Mouse (Mus musculus): ENCODE measurements around the gene Src. TPM values are rescaled to one million over a fixed set of nuclear protein-coding genes. Genes with fewer than 3 reads are reported as not detected.

Gene Src
- polyA plus RNA-seq, 1 experiment from 2014 or later, result 14.0 TPM

DNA sequence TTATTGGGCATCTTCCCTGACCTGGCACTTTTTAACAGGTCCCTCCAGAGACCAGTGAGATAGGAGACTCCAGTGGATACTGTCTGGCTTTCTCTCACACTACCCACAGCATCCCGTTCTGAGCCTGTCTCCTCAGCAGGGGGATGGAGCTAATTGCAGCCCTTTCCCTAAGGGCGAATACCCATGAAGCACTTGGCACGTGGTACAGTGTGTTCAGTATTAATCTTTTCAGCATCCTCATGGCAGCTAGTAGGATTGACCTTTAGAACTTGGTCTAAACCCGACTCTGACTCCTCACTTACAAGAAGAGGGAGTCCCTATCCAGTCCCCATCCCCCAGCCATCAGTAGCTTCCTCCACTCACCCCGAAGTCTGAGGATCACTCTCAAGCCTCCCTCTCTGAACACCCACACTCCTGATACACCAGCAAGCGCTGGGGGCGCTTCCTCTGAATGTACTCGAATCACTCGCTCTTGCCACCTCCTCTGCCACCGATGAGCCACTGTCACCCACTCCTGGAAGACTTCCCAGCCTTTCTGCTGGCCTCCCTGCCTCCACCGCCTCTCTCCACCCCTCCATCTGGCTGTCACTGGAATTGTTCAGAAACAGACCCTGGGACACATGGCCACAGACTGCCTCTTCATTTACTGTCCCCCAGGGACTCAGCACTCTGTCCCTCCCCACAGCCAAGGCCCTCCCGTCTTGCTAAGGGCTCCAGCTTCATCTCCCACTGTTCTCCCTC lies 8.3 kb upstream of the Src start:
- no peak for ATAC-seq (replicated peaks; ENCODE audit: low FRiP score, low read depth)
- 60% methylated on average over 12 of the region's 12 CpGs for WGBS

DNA sequence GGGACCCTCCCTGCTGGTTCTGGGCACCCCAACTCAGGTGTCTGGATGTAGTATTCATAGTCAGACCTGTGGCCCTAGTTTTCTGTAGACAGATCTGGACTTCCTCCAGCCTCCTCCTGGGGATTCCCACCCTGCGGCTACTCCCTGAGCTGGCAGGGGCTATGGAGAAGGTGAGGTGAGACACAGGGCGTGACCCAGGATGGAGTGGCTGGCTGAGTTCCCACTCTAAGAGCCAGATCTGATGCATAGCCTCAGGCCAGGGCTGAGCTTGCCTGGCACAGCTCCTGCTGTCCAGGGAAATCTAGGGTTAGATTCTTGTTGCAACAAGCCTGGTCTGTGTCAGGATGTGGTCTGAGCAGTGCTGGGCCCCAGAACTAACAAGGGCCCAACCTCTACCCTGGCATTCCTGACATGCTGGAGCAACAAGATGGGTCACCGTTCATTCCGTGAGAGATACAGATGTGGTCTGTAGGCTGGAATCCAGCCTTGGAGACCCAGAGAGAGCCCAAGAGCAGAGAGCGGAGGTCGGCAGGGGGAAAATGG lies 7.0 kb upstream of the Src start:
- H3K36me3 ChIP-seq (ENCODE audit: insufficient read depth, low read length), result no peaks in the 10 kb centered on the region
- no peak for ATAC-seq (replicated peaks; ENCODE audit: low FRiP score, low read depth)
- 81% methylated on average over 6 of the region's 6 CpGs for WGBS
- 0 out of 2 replicates have a peak, but pooled peaks cover 4% of the 10 kb centered on the region for H3K4me1 ChIP-seq (replicated peaks; ENCODE audit: insufficient read depth, low read length)
- H3K4me3 ChIP-seq (replicated peaks; ENCODE audit: low read depth, low read length), result no peak overlapping the region
- no peak overlapping the region for H3K4me2 ChIP-seq (ENCODE audit: low read length)
- H3K27me3 ChIP-seq (ENCODE audit: insufficient read depth, low read length), result no peaks in the 10 kb centered on the region
- no peak overlapping the region for H3K9ac ChIP-seq (ENCODE audit: low read depth, low read length)
- no peaks in the 10 kb centered on the region for H3K9me3 ChIP-seq (replicated peaks; ENCODE audit: low read length)
- H3K27ac ChIP-seq, result no peak overlapping the region
- no peak for DNase-seq (ENCODE audit: low spot score)
- TF ChIP-seq CTCF (IDR thresholded peaks at IDR 0.05; ENCODE audit: low read depth), result no peak

More for the DNA sequence above, 8.3 kb upstream of the Src start:
- Histone ChIP-seq H3K4me1 (replicated peaks; ENCODE audit: insufficient read depth, low read length) (0 out of 2 replicates have a peak, but pooled peaks cover 4% of the 10 kb centered on the region), H3K4me2 (ENCODE audit: low read length) (no peak overlapping the region), H3K27me3 (ENCODE audit: insufficient read depth, low read length) (no peaks in the 10 kb centered on the region), H3K36me3 (ENCODE audit: insufficient read depth, low read length) (no peaks in the 10 kb centered on the region), H3K9ac (ENCODE audit: low read depth, low read length) (no peak overlapping the region), H3K27ac (no peak overlapping the region), H3K9me3 (replicated peaks; ENCODE audit: low read length) (no peaks in the 10 kb centered on the region), H3K4me3 (replicated peaks; ENCODE audit: low read depth, low read length) (no peak overlapping the region)
- no peak for TF ChIP-seq CTCF (IDR thresholded peaks at IDR 0.05; ENCODE audit: low read depth)
- DNase-seq (ENCODE audit: low spot score), result no peak

DNA sequence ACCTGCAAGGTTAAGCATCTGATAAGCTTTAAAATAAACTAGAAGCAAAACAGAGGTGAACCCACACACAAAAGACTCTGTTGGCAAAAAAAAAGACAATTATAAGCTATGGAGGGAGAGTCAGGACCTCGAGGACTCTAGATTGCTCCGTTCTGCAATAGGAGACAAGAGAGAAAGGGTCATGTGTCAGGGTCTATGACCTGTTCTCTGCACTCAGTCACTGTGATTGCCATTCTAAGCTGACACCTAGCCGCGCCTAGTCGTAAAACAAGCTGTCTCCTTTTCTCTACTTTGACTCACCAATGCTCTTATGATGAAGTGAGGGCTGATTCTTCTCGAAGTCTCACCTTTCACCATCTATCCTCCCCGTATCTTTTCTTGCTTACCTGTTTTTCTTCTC lies 5.7 kb upstream of the Src start:
- Histone ChIP-seq H3K4me3 (replicated peaks; ENCODE audit: low read depth, low read length) (no peak overlapping the region), H3K4me1 (replicated peaks; ENCODE audit: insufficient read depth, low read length) (0 out of 2 replicates have a peak, but pooled peaks cover 4% of the 10 kb centered on the region), H3K27ac (no peak overlapping the region), H3K9ac (ENCODE audit: low read depth, low read length) (no peak overlapping the region), H3K36me3 (ENCODE audit: insufficient read depth, low read length) (no peaks in the 10 kb centered on the region), H3K27me3 (ENCODE audit: insufficient read depth, low read length) (no peaks in the 10 kb centered on the region), H3K9me3 (replicated peaks; ENCODE audit: low read length) (no peaks in the 10 kb centered on the region), H3K4me2 (ENCODE audit: low read length) (no peak overlapping the region)
- TF ChIP-seq CTCF (IDR thresholded peaks at IDR 0.05; ENCODE audit: low read depth), result no peak
- 31% methylated on average over 7 of the region's 7 CpGs for WGBS
- ATAC-seq (replicated peaks; ENCODE audit: low FRiP score, low read depth) (no peak), DNase-seq (ENCODE audit: low spot score) (no peak)

DNA sequence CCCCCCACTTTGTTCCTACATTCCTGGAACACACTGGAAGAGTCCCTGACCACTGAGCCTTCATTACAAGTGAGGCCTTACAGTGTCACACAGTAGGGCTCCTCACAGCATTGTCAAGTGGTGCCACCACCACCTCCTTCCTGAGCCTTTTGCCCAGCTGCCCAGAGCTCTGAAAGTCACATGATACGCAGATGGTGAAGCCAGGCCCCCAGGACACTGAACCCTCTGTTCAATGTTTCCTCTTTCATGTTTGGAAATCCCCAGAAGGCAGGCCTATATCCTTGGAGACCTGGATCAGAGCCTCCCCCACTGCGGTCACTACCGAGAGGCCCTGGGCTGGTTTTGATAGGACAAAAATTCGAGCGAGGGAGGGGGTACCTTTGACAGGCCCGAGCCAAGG lies 1.0 kb upstream of the Src start:
- Histone ChIP-seq H3K4me3 (replicated peaks; ENCODE audit: low read depth, low read length) (no peak overlapping the region), H3K4me1 (replicated peaks; ENCODE audit: insufficient read depth, low read length) (peaks cover 11% of the 10 kb centered on the region; the same call in 1 of the 2 replicates), H3K4me2 (ENCODE audit: low read length) (no peak overlapping the region), H3K36me3 (ENCODE audit: insufficient read depth, low read length) (no peaks in the 10 kb centered on the region), H3K27me3 (ENCODE audit: insufficient read depth, low read length) (no peaks in the 10 kb centered on the region), H3K27ac (no peak overlapping the region), H3K9me3 (replicated peaks; ENCODE audit: low read length) (no peaks in the 10 kb centered on the region), H3K9ac (ENCODE audit: low read depth, low read length) (no peak overlapping the region)
- no peak for TF ChIP-seq CTCF (IDR thresholded peaks at IDR 0.05; ENCODE audit: low read depth)
- DNase-seq (ENCODE audit: low spot score), result no peak
- no peak for ATAC-seq (replicated peaks; ENCODE audit: low FRiP score, low read depth)
- WGBS, result 60% methylated on average over 6 of the region's 6 CpGs

DNA sequence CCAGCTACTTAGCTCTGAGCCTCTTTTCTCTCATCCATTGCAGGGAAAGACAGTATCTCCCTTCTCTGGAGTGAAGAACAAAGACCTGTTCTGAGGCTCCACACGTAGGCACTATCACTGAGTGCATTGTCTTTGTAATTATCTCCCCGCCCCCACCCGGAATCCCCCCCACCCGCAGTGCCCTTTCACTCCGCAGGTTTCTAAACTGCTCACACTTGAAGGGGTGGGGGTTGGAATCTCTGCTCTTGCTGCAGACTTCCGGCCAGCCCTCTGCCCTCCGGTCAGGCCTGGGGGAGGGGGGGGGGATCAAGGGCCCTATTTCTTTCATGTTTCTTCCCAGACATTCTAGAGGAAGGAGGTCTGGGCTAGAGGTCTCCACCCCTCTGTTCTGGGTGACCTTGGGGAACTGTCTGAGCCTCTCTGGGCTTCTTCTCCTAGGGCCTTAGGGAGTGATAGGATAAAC lies 396 bp downstream of the Src start:
- DNase-seq (ENCODE audit: low spot score), result no peak
- H3K4me2 ChIP-seq (ENCODE audit: low read length), result no peak overlapping the region
- H3K9ac ChIP-seq (ENCODE audit: low read depth, low read length), result no peak overlapping the region
- peaks cover 22% of the 10 kb centered on the region for H3K4me1 ChIP-seq (replicated peaks; ENCODE audit: insufficient read depth, low read length)
- no peaks in the 10 kb centered on the region for H3K36me3 ChIP-seq (ENCODE audit: insufficient read depth, low read length)
- peak; percentile 12; the same call in 1 of the 2 replicates for ATAC-seq (replicated peaks; ENCODE audit: low FRiP score, low read depth)
- no peaks in the 10 kb centered on the region for H3K9me3 ChIP-seq (replicated peaks; ENCODE audit: low read length)
- no peak overlapping the region for H3K27ac ChIP-seq
- no peak for TF ChIP-seq CTCF (IDR thresholded peaks at IDR 0.05; ENCODE audit: low read depth)
- 3% methylated on average over 7 of the region's 7 CpGs for WGBS
- H3K4me3 ChIP-seq (replicated peaks; ENCODE audit: low read depth, low read length), result no peak overlapping the region
- no peaks in the 10 kb centered on the region for H3K27me3 ChIP-seq (ENCODE audit: insufficient read depth, low read length)

DNA sequence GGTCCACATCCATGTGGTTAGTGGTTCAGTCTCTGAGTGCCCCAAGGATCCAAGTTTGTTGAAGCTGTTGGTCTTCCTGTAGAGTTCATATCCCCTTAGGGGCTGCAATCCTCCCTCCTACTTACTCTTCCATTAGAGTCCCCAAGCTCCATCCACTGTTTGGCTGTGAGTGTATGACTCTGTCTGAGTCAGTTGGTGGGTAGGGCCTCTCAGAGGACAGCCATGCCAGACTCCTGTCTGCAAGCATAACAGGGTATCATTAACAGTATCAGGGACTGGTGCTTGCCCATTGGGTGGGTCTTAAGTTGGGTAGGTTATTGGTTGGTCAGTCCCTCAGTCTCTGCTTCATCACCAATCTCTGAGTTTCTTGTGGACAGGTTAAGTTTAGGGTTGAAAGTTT lies 1.3 kb downstream of the Src start:
- DNase-seq (ENCODE audit: low spot score) (no peak), ATAC-seq (replicated peaks; ENCODE audit: low FRiP score, low read depth) (no peak)
- no peak for TF ChIP-seq CTCF (IDR thresholded peaks at IDR 0.05; ENCODE audit: low read depth)
- H3K4me2 ChIP-seq (ENCODE audit: low read length), result no peak overlapping the region
- H3K27me3 ChIP-seq (ENCODE audit: insufficient read depth, low read length), result no peaks in the 10 kb centered on the region
- H3K4me3 ChIP-seq (replicated peaks; ENCODE audit: low read depth, low read length), result no peak overlapping the region
- H3K4me1 ChIP-seq (replicated peaks; ENCODE audit: insufficient read depth, low read length), result peaks cover 23% of the 10 kb centered on the region
- H3K27ac ChIP-seq, result no peak overlapping the region
- H3K36me3 ChIP-seq (ENCODE audit: insufficient read depth, low read length), result no peaks in the 10 kb centered on the region
- no peaks in the 10 kb centered on the region for H3K9me3 ChIP-seq (replicated peaks; ENCODE audit: low read length)
- H3K9ac ChIP-seq (ENCODE audit: low read depth, low read length), result no peak overlapping the region

Data from kidney, postnatal 0 days (tissue).